Mouse (Mus musculus): Measurements from ENCODE around the gene Cttnbp2nl.

DNA sequence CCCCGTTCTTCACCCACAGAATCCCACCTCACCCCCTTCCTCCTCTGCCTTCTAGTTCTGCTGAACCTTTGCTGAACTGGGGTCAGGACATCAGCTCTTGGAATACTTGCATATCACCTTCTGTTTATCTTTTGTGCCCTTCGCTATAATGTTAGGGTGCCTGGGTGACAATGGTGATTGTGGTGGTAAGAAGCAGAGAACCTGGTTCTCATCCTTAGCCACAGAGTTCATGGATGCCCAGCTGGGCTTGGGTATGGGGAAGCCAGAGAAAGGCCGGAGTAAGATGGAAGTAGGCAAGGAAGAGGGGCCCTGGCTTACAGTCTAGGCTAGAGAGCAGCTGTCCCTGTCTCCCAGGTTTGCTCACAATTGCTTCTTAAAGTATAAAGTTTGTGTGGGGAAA is 98.8 kb downstream of the Cttnbp2nl start:
- TF ChIP-seq CTCF (IDR thresholded peaks at IDR 0.05; ENCODE audit: borderline replicate concordance, extremely low read depth, insufficient read depth, insufficient read length) = no peak
- no peak for TF ChIP-seq POLR2A (IDR thresholded peaks at IDR 0.05; ENCODE audit: borderline replicate concordance, extremely low read depth, insufficient read depth, insufficient read length, poor library complexity, severe bottlenecking)
